Mouse (Mus musculus): Measurements from ENCODE around the gene Naif1. TPM values are rescaled to one million over a fixed set of nuclear protein-coding genes. Genes with fewer than 3 reads are reported as not detected.

The Naif1 gene
- total and polyA plus RNA-seq, 3 experiments = 2.8 to 3.7 (median 3.4) TPM

- no peak; the same call in 1 of the 2 replicates for TF ChIP-seq POLR2A (IDR thresholded peaks at IDR 0.05; ENCODE audit: insufficient read depth, low read depth, low read length)
- TF ChIP-seq EP300 (IDR thresholded peaks at IDR 0.05; ENCODE audit: insufficient read depth, low read depth, low read length) = no peak
- no peak; the same call in 1 of the 2 replicates for TF ChIP-seq CTCF (IDR thresholded peaks at IDR 0.05)
- no peaks in the 10 kb centered on the region for H3K27me3 ChIP-seq (ENCODE audit: control insufficient read depth, insufficient read depth, low read length)
- peaks cover 15% of the 10 kb centered on the region for H3K4me1 ChIP-seq (ENCODE audit: control insufficient read depth, insufficient read depth, low read length)
- H3K9ac ChIP-seq (ENCODE audit: low read depth, low read length) = peak within 1 kb of the TSS; percentile 91
- peaks cover 5% of the 10 kb centered on the region for H3K79me2 ChIP-seq (replicated peaks; ENCODE audit: control insufficient read depth, insufficient read depth, low read length)
- peaks cover 3% of the 10 kb centered on the region for H3K36me3 ChIP-seq (ENCODE audit: control insufficient read depth, insufficient read depth, low read length)
- intact Hi-C loops (cut with DNase I) = loop anchor here (2.0 kb wide), 2 partner anchors 28 to 46 kb away; no protein-coding TSS in a partner anchor
- peak within 1 kb of the TSS; percentile 93 for H3K4me3 ChIP-seq
- peak within 1 kb of the TSS; percentile 88 for H3K27ac ChIP-seq
- under 1% methylated on average over 103 of the region's 103 CpGs for WGBS
- peak; percentile 98 to 99 for DNase-seq
Observed at GRCm38 (mm10) chr2:32450881-32451844, 906 bp downstream of the Naif1 start, which contains the start of gene Slc25a25. Gene Slc25a25 (minus strand): TSS chr2:32451445.

- H3K79me2 ChIP-seq (replicated peaks; ENCODE audit: control insufficient read depth, insufficient read depth, low read length) = peaks cover 5% of the 10 kb centered on the region
- H3K27me3 ChIP-seq (ENCODE audit: control insufficient read depth, insufficient read depth, low read length) = no peaks in the 10 kb centered on the region
- H3K9ac ChIP-seq (ENCODE audit: low read depth, low read length) = peak overlapping the region; percentile 39
- under 1% methylated on average over 25 of the region's 25 CpGs for WGBS
- peak overlapping the region; percentile 88 for H3K27ac ChIP-seq
- peak; percentile 99 for DNase-seq
- intact Hi-C loops (cut with DNase I) = loop anchor here (2.0 kb wide), 2 partner anchors 29 to 47 kb away; no protein-coding TSS in a partner anchor
- H3K4me1 ChIP-seq (ENCODE audit: control insufficient read depth, insufficient read depth, low read length) = peaks cover 14% of the 10 kb centered on the region
- peak overlapping the region; percentile 93 for H3K4me3 ChIP-seq
- peaks cover 2% of the 10 kb centered on the region for H3K36me3 ChIP-seq (ENCODE audit: control insufficient read depth, insufficient read depth, low read length)
- TF ChIP-seq POLR2A (IDR thresholded peaks at IDR 0.05; ENCODE audit: insufficient read depth, low read depth, low read length) (peak; percentile 54), EP300 (IDR thresholded peaks at IDR 0.05; ENCODE audit: insufficient read depth, low read depth, low read length) (peak; percentile 51; the same call in 1 of the 2 replicates), CTCF (IDR thresholded peaks at IDR 0.05) (no peak)
Observed at GRCm38 (mm10) chr2:32451870-32452372, 1.7 kb downstream of the Naif1 start.

GRCm38 (mm10) chr2:32452441-32452971 lies 2.2 kb downstream of the Naif1 start:
- no peaks in the 10 kb centered on the region for H3K27me3 ChIP-seq (ENCODE audit: control insufficient read depth, insufficient read depth, low read length)
- 90% methylated on average over 16 of the region's 16 CpGs for WGBS
- H3K79me2 ChIP-seq (replicated peaks; ENCODE audit: control insufficient read depth, insufficient read depth, low read length) = peaks cover 5% of the 10 kb centered on the region
- H3K4me3 ChIP-seq = peak overlapping the region; percentile 49
- TF ChIP-seq POLR2A (IDR thresholded peaks at IDR 0.05; ENCODE audit: insufficient read depth, low read depth, low read length) (0 out of 2 replicates have a peak, but pooled peaks have one; percentile 1), EP300 (IDR thresholded peaks at IDR 0.05; ENCODE audit: insufficient read depth, low read depth, low read length) (no peak), CTCF (IDR thresholded peaks at IDR 0.05) (no peak)
- peak overlapping the region; percentile 39 for H3K9ac ChIP-seq (ENCODE audit: low read depth, low read length)
- H3K36me3 ChIP-seq (ENCODE audit: control insufficient read depth, insufficient read depth, low read length) = no peaks in the 10 kb centered on the region
- intact Hi-C loops (cut with DNase I) = no loop called here
- DNase-seq = no peak
- peaks cover 12% of the 10 kb centered on the region for H3K4me1 ChIP-seq (ENCODE audit: control insufficient read depth, insufficient read depth, low read length)
- H3K27ac ChIP-seq = peak overlapping the region; percentile 84

- Histone ChIP-seq H3K9ac (ENCODE audit: low read depth, low read length) (no peak overlapping the region), H3K4me1 (ENCODE audit: control insufficient read depth, insufficient read depth, low read length) (peaks cover 10% of the 10 kb centered on the region), H3K27ac (no peak overlapping the region), H3K27me3 (ENCODE audit: control insufficient read depth, insufficient read depth, low read length) (no peaks in the 10 kb centered on the region), H3K4me3 (no peak overlapping the region), H3K36me3 (ENCODE audit: control insufficient read depth, insufficient read depth, low read length) (no peaks in the 10 kb centered on the region), H3K79me2 (replicated peaks; ENCODE audit: control insufficient read depth, insufficient read depth, low read length) (peaks cover 5% of the 10 kb centered on the region)
- DNase-seq = no peak
- 78% methylated on average over 5 of the region's 5 CpGs for WGBS
- intact Hi-C loops (cut with DNase I) = no loop called here
- no peak for TF ChIP-seq POLR2A (IDR thresholded peaks at IDR 0.05; ENCODE audit: insufficient read depth, low read depth, low read length)
- no peak for TF ChIP-seq EP300 (IDR thresholded peaks at IDR 0.05; ENCODE audit: insufficient read depth, low read depth, low read length)
- TF ChIP-seq CTCF (IDR thresholded peaks at IDR 0.05) = no peak
Observed at GRCm38 (mm10) chr2:32453641-32454303, 3.5 kb downstream of the Naif1 start.

- H3K27ac ChIP-seq = no peak overlapping the region
- no peak for TF ChIP-seq EP300 (IDR thresholded peaks at IDR 0.05; ENCODE audit: insufficient read depth, low read depth, low read length)
- no peak for TF ChIP-seq POLR2A (IDR thresholded peaks at IDR 0.05; ENCODE audit: insufficient read depth, low read depth, low read length)
- no peak for TF ChIP-seq CTCF (IDR thresholded peaks at IDR 0.05)
- 88% methylated on average over 10 of the region's 10 CpGs for WGBS
- intact Hi-C loops (cut with DNase I) = no loop called here
- H3K27me3 ChIP-seq (ENCODE audit: control insufficient read depth, insufficient read depth, low read length) = no peaks in the 10 kb centered on the region
- H3K36me3 ChIP-seq (ENCODE audit: control insufficient read depth, insufficient read depth, low read length) = no peaks in the 10 kb centered on the region
- no peak for DNase-seq
- H3K9ac ChIP-seq (ENCODE audit: low read depth, low read length) = no peak overlapping the region
- peaks cover 5% of the 10 kb centered on the region for H3K79me2 ChIP-seq (replicated peaks; ENCODE audit: control insufficient read depth, insufficient read depth, low read length)
- no peak overlapping the region for H3K4me3 ChIP-seq
- H3K4me1 ChIP-seq (ENCODE audit: control insufficient read depth, insufficient read depth, low read length) = peaks cover 10% of the 10 kb centered on the region
Observed at GRCm38 (mm10) chr2:32454633-32455032, 4.4 kb downstream of the Naif1 start.

Measured in heart, adult 2 months (tissue).